Comparison of ENCODE assay signal across 8 mouse cellular contexts in genomic region chr8:10965401-10966117, GRCm38 (mm10). TPM values are rescaled to one million over a fixed set of nuclear protein-coding genes. Genes with fewer than 3 reads are reported as not detected.
DNase-seq lines count a peak whose midpoint lies in the region; ATAC-seq lines count a peak whose summit lies in the region.

No protein-coding gene starts in this region.

- 6% methylated on average over 6 of the region's 6 CpGs for WGBS in kidney, embryonic 14.5 days
- 22% methylated on average over 6 of the region's 6 CpGs for WGBS in embryonic facial prominence, embryonic 11.5 days
- WGBS in hindbrain, embryonic 13.5 days, result 23% methylated on average over 6 of the region's 6 CpGs
- 9% methylated on average over 6 of the region's 6 CpGs for WGBS in midbrain, embryonic 13.5 days

- ATAC-seq in kidney, embryonic 14.5 days (ENCODE audit: low FRiP score, low TSS enrichment), result 0 out of 2 replicates have a peak, but pooled peaks have one; percentile 30
- peak; percentile 11; the same call in 1 of the 2 replicates for ATAC-seq in embryonic facial prominence, embryonic 11.5 days (replicated peaks; ENCODE audit: insufficient number of reproducible peaks, low FRiP score, low TSS enrichment, low read depth)
- peak; percentile 29; the same call in 1 of the 2 replicates for ATAC-seq in hindbrain, embryonic 13.5 days (ENCODE audit: low FRiP score)
- ATAC-seq in midbrain, embryonic 13.5 days, result peak; percentile 49
- ATAC-seq in megakaryocyte, adult 5-6 weeks (ENCODE audit: poor library complexity, severe bottlenecking), result no peak

- no peak overlapping the region for H3K4me2 ChIP-seq in kidney, embryonic 14.5 days (replicated peaks; ENCODE audit: low read depth, low read length)
- H3K4me2 ChIP-seq in embryonic facial prominence, embryonic 11.5 days (ENCODE audit: low read depth, low read length), result no peak overlapping the region
- no peak overlapping the region for H3K4me2 ChIP-seq in hindbrain, embryonic 13.5 days
- no peak overlapping the region for H3K4me2 ChIP-seq in midbrain, embryonic 13.5 days (replicated peaks)

- peaks cover 54% of the 10 kb centered on the region for H3K4me1 ChIP-seq in kidney, embryonic 14.5 days (ENCODE audit: control insufficient read depth, insufficient read depth, low read length)
- peaks cover 15% of the 10 kb centered on the region for H3K4me1 ChIP-seq in embryonic facial prominence, embryonic 11.5 days (ENCODE audit: control insufficient read depth, insufficient read depth, low read length)
- H3K4me1 ChIP-seq in hindbrain, embryonic 13.5 days (replicated peaks), result peaks cover 50% of the 10 kb centered on the region
- H3K4me1 ChIP-seq in midbrain, embryonic 13.5 days (replicated peaks), result peaks cover 53% of the 10 kb centered on the region

- no peaks in the 10 kb centered on the region for H3K9me3 ChIP-seq in kidney, embryonic 14.5 days (ENCODE audit: control insufficient read depth, low read length)
- H3K9me3 ChIP-seq in embryonic facial prominence, embryonic 11.5 days (replicated peaks; ENCODE audit: control insufficient read depth, low read length), result no peaks in the 10 kb centered on the region
- no peaks in the 10 kb centered on the region for H3K9me3 ChIP-seq in hindbrain, embryonic 13.5 days
- H3K9me3 ChIP-seq in midbrain, embryonic 13.5 days, result no peaks in the 10 kb centered on the region

- H3K9ac ChIP-seq in kidney, embryonic 14.5 days (ENCODE audit: low read depth, low read length), result no peak overlapping the region
- no peak overlapping the region for H3K9ac ChIP-seq in embryonic facial prominence, embryonic 11.5 days (replicated peaks; ENCODE audit: low read length)
- H3K9ac ChIP-seq in hindbrain, embryonic 13.5 days, result peak overlapping the region; percentile 6; the same call in 1 of the 2 replicates
- no peak overlapping the region for H3K9ac ChIP-seq in midbrain, embryonic 13.5 days (replicated peaks)

- H3K27me3 ChIP-seq in kidney, embryonic 14.5 days (ENCODE audit: control insufficient read depth, insufficient read depth, low read length), result no peaks in the 10 kb centered on the region
- no peaks in the 10 kb centered on the region for H3K27me3 ChIP-seq in embryonic facial prominence, embryonic 11.5 days (ENCODE audit: control insufficient read depth, insufficient read depth, low read length)
- 0 out of 2 replicates have a peak, but pooled peaks cover 4% of the 10 kb centered on the region for H3K27me3 ChIP-seq in hindbrain, embryonic 13.5 days
- peaks cover 13% of the 10 kb centered on the region for H3K27me3 ChIP-seq in midbrain, embryonic 13.5 days

- no peaks in the 10 kb centered on the region for H3K36me3 ChIP-seq in kidney, embryonic 14.5 days (ENCODE audit: control insufficient read depth, insufficient read depth, low read length)
- H3K36me3 ChIP-seq in embryonic facial prominence, embryonic 11.5 days (replicated peaks; ENCODE audit: control insufficient read depth, insufficient read depth, low read depth, low read length), result no peaks in the 10 kb centered on the region
- H3K36me3 ChIP-seq in hindbrain, embryonic 13.5 days, result no peaks in the 10 kb centered on the region
- H3K36me3 ChIP-seq in midbrain, embryonic 13.5 days, result no peaks in the 10 kb centered on the region

- peak overlapping the region; percentile 56; the same call in 1 of the 2 replicates for H3K27ac ChIP-seq in kidney, embryonic 14.5 days (ENCODE audit: low read depth, low read length)
- H3K27ac ChIP-seq in embryonic facial prominence, embryonic 11.5 days (replicated peaks; ENCODE audit: low read depth, low read length), result no peak overlapping the region
- H3K27ac ChIP-seq in hindbrain, embryonic 13.5 days, result peak overlapping the region; percentile 40; the same call in 1 of the 2 replicates
- peak overlapping the region; percentile 14 for H3K27ac ChIP-seq in midbrain, embryonic 13.5 days

- H3K4me3 ChIP-seq in kidney, embryonic 14.5 days (ENCODE audit: low read length), result no peak overlapping the region
- no peak overlapping the region for H3K4me3 ChIP-seq in embryonic facial prominence, embryonic 11.5 days (ENCODE audit: low read depth, low read length)
- H3K4me3 ChIP-seq in hindbrain, embryonic 13.5 days, result no peak overlapping the region
- no peak overlapping the region for H3K4me3 ChIP-seq in midbrain, embryonic 13.5 days (replicated peaks)

- DNase-seq in kidney, adult 18-20 months, result no peak
- DNase-seq in embryonic facial prominence, embryonic 11.5 days (ENCODE audit: low spot score), result peak; percentile 47
- no peak for DNase-seq in spleen, adult 18-20 months
- no peak for DNase-seq in cerebellum, postnatal 4 days (ENCODE audit: low spot score in 2 of 2)

RNA-seq across cellular contexts. Expression of gene Irs2, which starts 42.7 kb away (rescaled TPM):
- polyA plus RNA-seq in kidney, embryonic 14.5 days (2014; fragmentation: Nextera tagmentation; extraction: Ambion mirVana), result 6.6 and 7.3 TPM in 2 replicates
- 6.7 and 6.8 TPM in 2 replicates for polyA plus RNA-seq in embryonic facial prominence, embryonic 11.5 days (2014; fragmentation: Nextera tagmentation; extraction: Ambion mirVana)
- polyA plus RNA-seq in hindbrain, embryonic 13.5 days (2015; fragmentation: Nextera tagmentation; extraction: Ambion mirVana), result 4.5 and 4.6 TPM in 2 replicates
- polyA plus RNA-seq in midbrain, embryonic 13.5 days (2015; fragmentation: Nextera tagmentation; extraction: Ambion mirVana), result 5.6 and 5.9 TPM in 2 replicates
- total RNA-seq in megakaryocyte, adult 5-6 weeks (2015), result 12.3 and 12.5 TPM in 2 replicates
- total RNA-seq in megakaryocyte, adult 5-6 weeks (2017), result 7.6 and 10.9 TPM in 2 replicates
